Mouse (Mus musculus) small intestine, adult 2 months (tissue): Measurements from ENCODE around the gene 1810049J17Rik.

Experiments used
- CTCF ChIP-seq: fragments of 200-500 bp; IDR thresholded peaks from 2 replicates; pipeline ENCODE4 v1.5.1; 2012; ENCODE audit warnings: low read depth, mild to moderate bottlenecking, control low read depth, inconsistent platforms, low read length, moderate library complexity, mixed read lengths; ENCODE audit not compliant: insufficient replicate concordance, insufficient read length; ENCODE audit errors: extremely low read depth
- POLR2A ChIP-seq: fragments of 200-500 bp; IDR thresholded peaks from 2 replicates; pipeline ENCODE4 v1.6.1; 2012; ENCODE audit warnings: low read depth, mild to moderate bottlenecking, control low read depth, inconsistent platforms, low read length, moderate library complexity

- TF ChIP-seq CTCF (no peak), POLR2A (no peak)
These were observed 23.4 kb downstream of the 1810049J17Rik start for GRCm38 (mm10) chr15:12298231-12298737.
